Mouse (Mus musculus) hindbrain, embryonic 16.5 days (tissue): ENCODE results near the gene Pgam2. TPM values are rescaled to one million over a fixed set of nuclear protein-coding genes. Genes with fewer than 3 reads are reported as not detected.
A peak's percentile ranks its signal among the peaks of the same experiment; 100 is the strongest.

Source experiments
- ATAC-seq: fragments of 200-750 bp; cut with Nextera tagmentation; 2 replicates; pipeline ENCODE4 v1.8.0; 2017; ENCODE audit warnings: moderate TSS enrichment, moderate library complexity
- H3K27ac ChIP-seq: fragments of 300-500 bp; sonication (generic); 2 replicates; pipeline ENCODE4 v1.5.1; 2014; ENCODE audit warnings: low read depth, mild to moderate bottlenecking, control low read depth, low read length, moderate library complexity
- H3K27me3 ChIP-seq: fragments of 300-500 bp; sonication (generic); replicated peaks from 2 replicates; pipeline ENCODE4 v1.6.1; 2014; ENCODE audit warnings: low read length; ENCODE audit not compliant: control insufficient read depth, insufficient read depth
- H3K36me3 ChIP-seq: fragments of 300-500 bp; sonication (generic); 2 replicates; pipeline ENCODE4 v1.6.1; 2014; ENCODE audit warnings: mild to moderate bottlenecking, low read length, moderate library complexity, mixed read lengths; ENCODE audit not compliant: control insufficient read depth, insufficient read depth
- H3K4me1 ChIP-seq: fragments of 300-500 bp; sonication (generic); 2 replicates; pipeline ENCODE4 v1.6.1; 2014; ENCODE audit warnings: low read depth, low read length; ENCODE audit not compliant: control insufficient read depth, insufficient read depth
- H3K4me2 ChIP-seq: fragments of 300-500 bp; sonication (generic); 2 replicates; pipeline ENCODE4 v1.6.1; 2014; ENCODE audit warnings: mild to moderate bottlenecking, low read length, control low read depth, moderate library complexity
- H3K4me3 ChIP-seq: fragments of 300-500 bp; sonication (generic); 2 replicates; pipeline ENCODE4 v1.5.1; 2014; ENCODE audit warnings: mild to moderate bottlenecking, low read length, control low read depth, moderate library complexity
- H3K9ac ChIP-seq: fragments of 300-500 bp; sonication (generic); 2 replicates; pipeline ENCODE4 v1.6.1; 2014; ENCODE audit warnings: low read depth, mild to moderate bottlenecking, control low read depth, low read length, moderate library complexity
- H3K9me3 ChIP-seq: fragments of 300-500 bp; sonication (generic); 2 replicates; pipeline ENCODE4 v1.6.1; 2014; ENCODE audit warnings: mild to moderate bottlenecking, low read length, moderate library complexity; ENCODE audit not compliant: control insufficient read depth
- WGBS: fragments of 180-500 bp; shearing (Covaris S2); extraction: QIAGEN DNeasy Blood & Tissue Kit; methylation state at CpG from one replicate; pipeline ENCODE4 v1.1.7; 2014; 5-methylcytosine and 5-hydroxymethylcytosine counted together
- polyA plus RNA-seq: library from polyadenylated mRNA; unstranded; fragments of >200 nt; fragmentation: Nextera tagmentation; extraction: Ambion mirVana; gene quantifications from 2 replicates; pipeline ENCODE4 v1.2.1, GENCODE M21; 2015

Pgam2 gene
- polyA plus RNA-seq, 1 experiment from 2014 or later = 3.3 TPM

GRCm38 (mm10) chr11:5799621-5800490, 3.7 kb downstream of the Pgam2 start:
- 83% methylated on average over 17 of the region's 17 CpGs for WGBS
- Histone ChIP-seq H3K4me2 (no peak overlapping the region), H3K27me3 (no peaks in the 10 kb centered on the region), H3K9ac (no peak overlapping the region), H3K36me3 (peaks cover 42% of the 10 kb centered on the region), H3K9me3 (no peaks in the 10 kb centered on the region), H3K4me3 (no peak overlapping the region), H3K27ac (no peak overlapping the region), H3K4me1 (no peaks in the 10 kb centered on the region; the same call in 1 of the 2 replicates)
- ATAC-seq = no peak

- Histone ChIP-seq H3K4me2 (no peak overlapping the region), H3K9me3 (no peaks in the 10 kb centered on the region), H3K4me1 (no peaks in the 10 kb centered on the region), H3K27ac (no peak overlapping the region), H3K4me3 (no peak overlapping the region), H3K9ac (no peak overlapping the region), H3K36me3 (peaks cover 48% of the 10 kb centered on the region), H3K27me3 (no peaks in the 10 kb centered on the region)
- ATAC-seq = no peak
- 94% methylated on average over 5 of the region's 5 CpGs for WGBS
Observed at GRCm38 (mm10) chr11:5797928-5798327, 5.6 kb downstream of the Pgam2 start.

- ATAC-seq = no peak
- Histone ChIP-seq H3K4me1 (no peaks in the 10 kb centered on the region), H3K9ac (no peak overlapping the region), H3K27me3 (no peaks in the 10 kb centered on the region), H3K4me3 (no peak overlapping the region), H3K9me3 (no peaks in the 10 kb centered on the region), H3K36me3 (peaks cover 52% of the 10 kb centered on the region), H3K4me2 (no peak overlapping the region), H3K27ac (no peak overlapping the region)
- WGBS = 81% methylated on average over 11 of the region's 11 CpGs
Observed at GRCm38 (mm10) chr11:5797371-5797770, 6.2 kb downstream of the Pgam2 start.

GRCm38 (mm10) chr11:5796939-5797338, 6.6 kb downstream of the Pgam2 start:
- Histone ChIP-seq H3K27ac (no peak overlapping the region), H3K27me3 (no peaks in the 10 kb centered on the region), H3K4me1 (no peaks in the 10 kb centered on the region), H3K36me3 (peaks cover 56% of the 10 kb centered on the region), H3K9ac (no peak overlapping the region), H3K4me3 (no peak overlapping the region), H3K9me3 (no peaks in the 10 kb centered on the region), H3K4me2 (no peak overlapping the region)
- 82% methylated on average over 15 of the region's 15 CpGs for WGBS
- ATAC-seq = no peak

GRCm38 (mm10) chr11:5795706-5796105, 7.8 kb downstream of the Pgam2 start:
- H3K36me3 ChIP-seq = peaks cover 56% of the 10 kb centered on the region
- WGBS = 87% methylated on average over 7 of the region's 7 CpGs

GRCm38 (mm10) chr11:5795290-5795689, 8.2 kb downstream of the Pgam2 start:
- Histone ChIP-seq H3K4me2 (no peak overlapping the region), H3K9ac (no peak overlapping the region), H3K27me3 (no peaks in the 10 kb centered on the region), H3K36me3 (peaks cover 53% of the 10 kb centered on the region), H3K27ac (no peak overlapping the region), H3K9me3 (no peaks in the 10 kb centered on the region), H3K4me3 (no peak overlapping the region), H3K4me1 (no peaks in the 10 kb centered on the region)
- ATAC-seq = no peak
- 83% methylated on average over 9 of the region's 9 CpGs for WGBS

More at GRCm38 (mm10) chr11:5795706-5796105, 7.8 kb downstream of the Pgam2 start:
- Histone ChIP-seq H3K27ac (no peak overlapping the region), H3K9me3 (no peaks in the 10 kb centered on the region), H3K4me1 (no peaks in the 10 kb centered on the region), H3K4me2 (no peak overlapping the region), H3K4me3 (no peak overlapping the region), H3K9ac (no peak overlapping the region), H3K27me3 (no peaks in the 10 kb centered on the region)
- ATAC-seq = 0 out of 2 replicates have a peak, but pooled peaks have one; percentile 24

- Histone ChIP-seq H3K27ac (no peak overlapping the region), H3K9me3 (no peaks in the 10 kb centered on the region), H3K27me3 (no peaks in the 10 kb centered on the region), H3K4me2 (no peak overlapping the region), H3K4me3 (no peak overlapping the region), H3K9ac (no peak overlapping the region), H3K4me1 (peaks cover 20% of the 10 kb centered on the region), H3K36me3 (peaks cover 18% of the 10 kb centered on the region)
- 100% methylated on average over 1 of the region's 1 CpGs for WGBS
- ATAC-seq = no peak
Observed at GRCm38 (mm10) chr11:5790431-5790830, 13.1 kb downstream of the Pgam2 start.

- H3K4me2 ChIP-seq = peak overlapping the region; percentile 91
- WGBS = 87% methylated on average over 3 of the region's 3 CpGs
- H3K9me3 ChIP-seq = no peaks in the 10 kb centered on the region
- H3K27me3 ChIP-seq = no peaks in the 10 kb centered on the region
- H3K27ac ChIP-seq = no peak overlapping the region
- H3K4me1 ChIP-seq = peaks cover 20% of the 10 kb centered on the region
- no peak overlapping the region; the same call in 1 of the 2 replicates for H3K4me3 ChIP-seq
- no peak overlapping the region for H3K9ac ChIP-seq
- ATAC-seq = no peak
- H3K36me3 ChIP-seq = peaks cover 14% of the 10 kb centered on the region
Observed at GRCm38 (mm10) chr11:5789754-5790333, 13.7 kb downstream of the Pgam2 start.

- H3K4me3 ChIP-seq = peak overlapping the region; percentile 69
- 68% methylated on average over 6 of the region's 6 CpGs for WGBS
- peak overlapping the region; percentile 88 for H3K27ac ChIP-seq
- H3K4me2 ChIP-seq = peak overlapping the region; percentile 91
- no peaks in the 10 kb centered on the region for H3K27me3 ChIP-seq
- H3K9me3 ChIP-seq = no peaks in the 10 kb centered on the region
- H3K36me3 ChIP-seq = peaks cover 11% of the 10 kb centered on the region
- no peak for ATAC-seq
- peak overlapping the region; percentile 80 for H3K9ac ChIP-seq
- peaks cover 20% of the 10 kb centered on the region for H3K4me1 ChIP-seq
Observed at GRCm38 (mm10) chr11:5789071-5789753, 14.3 kb downstream of the Pgam2 start.
